Mouse (Mus musculus): ENCODE data around the gene H2-Eb1.
"Not testable (repeated sequence)": the region's sequence is repeated elsewhere in the genome, so short reads cannot be mapped to it uniquely, and the experiment has no call there.

H2-Eb1 gene

DNA sequence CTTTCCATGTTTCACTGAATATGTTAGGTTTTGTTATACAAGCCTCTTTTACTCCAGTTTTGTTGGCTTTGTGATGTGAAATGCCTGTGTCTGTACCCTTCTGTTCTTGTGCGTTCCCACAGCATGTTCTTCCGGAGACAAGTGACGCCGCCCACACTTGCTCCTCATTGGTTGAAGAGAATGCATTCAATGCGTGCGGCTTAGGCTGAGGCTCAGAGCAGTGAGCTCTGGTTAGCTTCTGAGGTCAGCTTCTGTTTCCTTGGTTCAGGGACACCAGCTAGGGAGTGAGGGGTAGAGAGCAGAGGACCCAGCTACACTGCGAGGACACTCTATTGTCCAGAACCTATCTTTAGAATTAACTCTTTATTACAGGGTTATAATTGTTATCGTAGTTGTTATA is 14.1 kb upstream of the H2-Eb1 start:
- peak; percentile 70 for DNase-seq (ENCODE audit: low spot score)

DNA sequence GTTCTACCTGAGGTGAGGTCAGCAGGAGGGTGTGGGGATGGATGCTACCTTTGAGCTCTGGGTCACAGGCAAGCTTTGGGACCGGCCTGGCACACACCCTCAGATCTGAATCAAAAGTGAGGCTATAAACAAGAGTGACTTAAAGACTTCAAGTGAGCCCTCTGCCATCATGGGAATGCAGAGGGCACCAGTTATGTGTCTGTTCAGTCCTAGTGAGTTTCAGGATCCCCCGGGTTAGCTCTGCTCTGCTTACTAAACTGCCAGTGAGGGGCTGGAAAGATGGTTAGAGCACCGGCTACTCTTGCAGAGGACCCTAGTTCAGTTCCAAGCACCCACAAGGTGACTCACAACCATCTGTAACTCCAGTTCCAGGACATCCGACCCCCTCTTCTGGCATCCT is 13.1 kb upstream of the H2-Eb1 start:
- no peak for DNase-seq (ENCODE audit: low spot score)

DNA sequence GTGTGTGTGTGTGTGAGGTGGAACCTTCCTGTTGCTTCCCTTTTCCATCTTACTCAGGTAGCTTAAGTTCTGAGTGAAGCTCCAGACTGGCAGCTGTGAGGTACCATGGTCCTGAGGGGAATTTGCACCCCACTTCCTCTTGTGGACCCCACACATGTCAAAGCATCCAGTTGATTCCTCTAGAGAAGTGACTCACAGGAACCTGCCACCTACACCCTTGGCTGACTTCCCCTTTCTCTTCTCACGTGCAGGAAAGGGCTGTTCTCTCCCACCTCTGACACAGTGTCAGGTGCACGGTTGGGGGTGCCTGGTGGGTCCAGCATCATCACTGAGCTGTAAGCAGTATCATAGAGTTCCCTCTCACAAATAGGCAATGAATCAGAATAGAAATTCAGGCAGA is 12.1 kb upstream of the H2-Eb1 start:
- no peak for DNase-seq (ENCODE audit: low spot score)

DNA sequence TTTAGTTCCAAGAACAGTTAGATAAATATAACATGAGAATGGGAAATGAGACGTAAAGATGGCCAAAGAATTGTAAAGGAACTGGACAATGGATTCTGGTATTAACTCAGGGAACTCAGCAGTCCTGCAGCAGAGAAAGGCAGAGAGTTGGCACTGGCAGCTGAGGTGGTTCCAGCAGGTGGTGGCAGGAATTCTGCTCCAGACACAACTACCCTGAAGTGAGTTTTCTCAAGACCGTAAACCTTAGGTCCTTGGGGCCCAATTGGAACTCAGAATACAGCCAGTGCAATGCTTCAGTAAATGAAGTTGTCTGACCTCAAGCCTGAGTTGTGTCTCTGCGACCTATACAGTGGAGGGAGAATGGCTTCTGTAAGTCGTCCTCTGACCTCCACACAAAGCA is 11.4 kb upstream of the H2-Eb1 start:
- no peak for DNase-seq (ENCODE audit: low spot score)

DNA sequence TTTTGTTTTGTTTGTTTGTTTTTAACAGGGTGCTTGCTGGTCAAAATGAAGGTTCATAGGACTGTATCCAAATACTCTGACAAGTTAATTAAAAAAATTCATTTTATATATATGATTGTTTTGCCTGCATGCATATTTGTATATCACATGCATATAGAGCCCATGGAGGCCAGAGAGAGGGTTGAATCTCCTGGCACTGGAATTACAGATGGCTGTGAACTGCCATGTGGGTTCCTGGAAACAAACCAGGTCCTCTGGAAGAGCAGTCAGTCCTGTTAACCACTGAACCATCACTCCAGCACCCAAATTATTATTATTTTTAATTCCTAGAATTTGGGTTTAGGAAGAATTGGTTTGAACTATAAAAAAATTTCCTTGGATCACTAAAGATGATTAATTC is 10.4 kb upstream of the H2-Eb1 start:
- no peak for DNase-seq (ENCODE audit: low spot score)

DNA sequence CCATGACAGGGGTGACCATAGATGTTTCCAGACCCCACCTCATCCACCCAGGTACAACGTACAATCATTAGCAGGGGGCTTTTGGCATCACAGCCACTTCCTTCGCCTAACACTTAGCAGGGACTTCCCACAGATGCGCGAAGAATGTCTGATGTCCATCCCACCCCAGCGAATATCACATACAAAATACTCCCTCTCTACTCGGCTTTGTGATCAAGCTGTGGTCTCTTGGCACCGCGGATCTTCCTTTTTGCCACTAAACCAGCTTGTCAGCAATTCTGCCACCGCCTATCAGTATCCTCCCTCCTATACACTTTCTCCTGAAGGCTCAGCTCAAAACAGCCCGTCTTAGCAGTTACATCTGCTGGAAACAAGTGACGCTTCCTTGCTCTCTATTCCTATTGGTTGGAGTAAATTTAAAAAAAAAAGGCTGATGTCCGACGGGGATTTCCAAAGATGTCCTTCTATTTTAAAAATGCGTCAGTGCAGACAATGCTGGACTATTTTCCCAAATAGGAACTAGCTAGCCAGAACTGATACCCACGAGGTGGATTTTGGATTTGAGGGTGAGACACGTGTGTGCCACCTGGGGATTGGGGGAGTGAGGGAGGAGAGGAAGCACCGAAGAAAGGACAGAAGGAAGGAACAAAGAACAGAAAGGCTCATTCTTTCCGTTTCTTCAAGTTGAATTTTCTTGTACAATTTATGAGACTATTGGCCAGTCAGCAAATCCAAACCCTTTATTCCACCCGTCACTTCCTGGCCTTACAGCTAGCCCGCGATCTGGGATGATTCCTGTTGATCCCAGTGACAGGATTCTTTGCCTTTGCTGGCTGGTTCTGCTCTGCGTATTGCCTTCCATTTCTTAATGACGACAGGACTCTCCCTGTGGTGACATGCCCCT is 9.5 kb upstream of the H2-Eb1 start:
- DNase-seq (ENCODE audit: low spot score), result peak; percentile 52

DNA sequence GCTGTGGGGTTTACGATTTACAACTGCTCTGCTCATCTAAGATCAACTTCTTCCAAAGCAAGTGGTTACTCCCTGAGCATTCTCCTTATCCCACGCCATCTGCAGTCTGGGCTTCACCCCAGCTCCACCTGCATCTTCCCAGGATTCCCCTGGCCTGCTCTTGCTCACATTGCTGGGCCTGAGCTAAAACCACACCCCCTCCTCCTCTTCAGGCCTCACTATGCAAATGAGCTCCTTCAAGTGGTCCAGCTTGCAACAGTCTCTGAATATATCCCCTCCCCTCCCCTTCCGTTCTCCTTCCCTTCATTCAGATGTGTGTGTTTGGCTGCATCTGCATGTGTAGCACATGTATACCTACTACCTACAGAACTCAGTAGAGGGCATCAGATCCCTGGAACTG is 6.3 kb upstream of the H2-Eb1 start:
- DNase-seq (ENCODE audit: low spot score), result no peak

DNA sequence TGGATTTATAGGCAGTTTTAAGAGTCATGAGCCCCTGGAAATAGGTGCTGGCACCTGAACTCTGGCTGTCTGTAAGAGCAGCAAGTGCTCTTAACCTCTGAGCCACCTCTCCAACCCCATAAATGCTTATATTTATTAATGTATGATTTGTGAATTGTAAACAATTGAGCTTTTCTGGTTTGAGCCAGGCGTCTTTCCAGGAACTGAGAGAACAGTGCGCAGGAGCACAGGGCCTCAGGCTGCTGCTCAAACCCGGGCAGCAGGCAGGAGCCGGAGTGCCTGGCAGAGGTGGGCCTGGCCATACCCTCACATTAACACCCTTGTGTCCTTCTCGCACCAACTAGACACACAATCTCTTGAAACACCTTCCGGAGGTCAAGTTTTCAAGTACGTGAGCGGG is 5.6 kb upstream of the H2-Eb1 start:
- no peak for DNase-seq (ENCODE audit: low spot score)

DNA sequence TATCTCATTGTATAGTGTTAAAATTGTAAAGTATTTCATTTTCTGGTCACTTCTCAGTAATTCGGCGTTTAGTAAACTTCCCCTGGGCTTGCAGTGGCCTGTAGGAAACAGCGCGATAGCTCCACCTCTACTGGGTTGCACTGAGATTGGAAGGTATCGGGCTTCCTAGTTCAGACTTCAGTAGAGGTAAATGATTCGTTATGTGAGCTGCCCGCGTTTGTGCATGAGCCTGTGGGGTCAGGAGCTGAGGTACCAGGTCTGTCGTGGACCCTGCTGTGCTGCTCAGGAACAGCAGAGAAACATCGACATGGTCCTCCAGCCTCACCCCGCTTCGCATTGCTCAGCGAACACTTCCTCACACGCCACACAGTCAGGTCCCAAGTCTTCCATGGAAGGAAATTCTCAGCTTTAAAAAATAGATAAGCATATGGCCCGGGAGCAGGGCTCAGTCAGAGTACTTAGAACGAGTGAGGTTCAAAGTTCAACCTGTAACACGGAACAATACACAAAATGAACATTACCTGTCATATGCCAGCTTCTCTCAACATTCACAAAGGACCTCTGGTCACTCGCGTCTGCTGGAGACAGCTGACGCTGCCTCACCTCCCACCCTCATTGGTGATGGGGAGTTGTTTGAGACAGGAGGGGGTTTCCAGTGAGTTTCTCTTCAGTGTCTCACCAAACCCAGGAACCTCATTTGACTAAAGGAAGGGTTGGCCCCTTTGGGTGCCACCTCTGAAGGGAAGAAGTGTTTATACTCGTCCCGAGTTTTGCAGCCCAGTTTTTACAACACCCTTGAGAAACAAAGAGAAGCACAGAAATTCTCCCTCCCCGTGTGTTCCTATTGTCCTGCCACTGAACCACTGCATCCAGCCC is 4.7 kb upstream of the H2-Eb1 start:
- DNase-seq (ENCODE audit: low spot score), result no peak

DNA sequence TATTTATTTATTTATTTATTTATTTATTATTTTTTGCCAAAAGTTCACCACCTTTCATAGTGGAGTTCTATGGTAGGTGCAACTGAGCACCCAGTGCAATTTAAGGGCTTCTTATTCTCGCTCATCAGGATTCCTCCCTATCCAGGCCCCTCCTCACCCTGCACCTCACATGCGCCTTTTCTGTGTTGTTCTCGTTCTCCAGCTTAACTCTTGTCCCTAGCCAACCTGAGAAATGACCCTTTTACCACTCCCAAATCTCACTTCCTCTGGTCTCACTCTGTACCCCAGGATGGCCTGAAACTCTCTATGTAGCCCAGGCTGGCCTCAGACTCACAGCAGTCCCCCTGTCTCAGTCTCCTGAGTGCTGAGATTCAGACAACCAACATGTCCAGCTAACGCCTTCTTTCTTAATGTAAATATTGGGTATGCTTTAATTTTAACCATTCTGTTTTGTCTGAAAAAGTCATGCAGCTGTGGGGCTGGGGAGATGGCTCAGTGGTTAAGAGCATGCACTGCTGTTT is 3.9 kb upstream of the H2-Eb1 start:
- no peak for DNase-seq (ENCODE audit: low spot score)

DNA sequence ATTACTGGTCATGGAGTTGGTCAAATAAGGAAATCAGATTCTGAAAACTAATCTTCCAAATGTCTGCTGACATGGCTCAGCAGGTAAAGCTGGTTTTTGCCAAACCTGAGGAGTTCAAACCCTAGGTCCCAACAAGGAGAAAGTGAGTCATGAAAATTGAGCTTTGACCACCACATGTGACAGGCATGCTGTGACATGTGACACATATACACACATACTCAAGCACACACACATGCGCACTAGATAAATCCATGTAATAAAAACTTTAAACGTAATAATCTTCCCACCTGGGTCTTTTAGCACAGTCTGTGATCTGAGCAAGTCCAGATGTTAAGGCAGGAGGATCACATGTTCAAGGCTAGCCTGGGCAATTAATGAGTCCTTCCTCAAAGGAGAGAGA is 1.9 kb upstream of the H2-Eb1 start:
- DNase-seq (ENCODE audit: low spot score), result no peak

DNA sequence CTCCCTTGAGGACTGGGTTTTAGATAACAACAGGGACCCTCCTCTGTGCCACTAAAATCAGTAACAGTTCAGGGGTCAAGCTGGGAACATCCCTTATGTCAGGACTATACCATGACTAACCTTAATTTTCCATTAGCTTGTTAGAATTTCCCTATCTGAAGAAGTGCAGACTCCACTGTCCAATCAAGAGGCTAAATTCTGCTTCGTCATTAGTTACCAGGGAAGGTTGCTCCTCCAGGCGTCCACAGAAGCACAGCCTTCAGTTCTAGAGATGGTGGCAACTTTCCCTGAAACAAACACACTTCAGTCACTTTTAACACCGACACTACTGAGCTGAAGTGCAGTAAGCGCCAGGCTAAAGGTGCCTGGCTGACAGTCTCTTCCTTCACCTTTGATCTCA is 916 bp upstream of the H2-Eb1 start:
- DNase-seq (ENCODE audit: low spot score), result peak; percentile 73

DNA sequence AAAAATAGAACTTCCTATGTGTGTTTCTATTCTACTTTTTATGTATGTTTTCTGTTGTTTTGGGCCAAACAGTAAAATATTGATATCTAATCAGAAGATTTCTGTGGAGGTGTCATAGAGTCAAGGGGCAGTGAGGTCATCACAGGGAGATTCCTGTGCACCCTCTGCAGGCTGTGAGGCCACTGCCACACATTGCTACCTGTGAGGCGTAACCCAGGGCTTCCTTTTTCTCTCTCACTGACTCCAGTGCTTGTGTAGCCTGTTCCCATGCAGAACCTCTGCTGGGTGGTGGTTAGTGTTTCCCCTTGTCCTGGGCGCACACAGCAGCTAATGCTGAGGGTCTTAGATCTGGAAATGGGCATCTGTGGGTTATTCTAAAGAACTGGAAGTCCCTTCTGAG is 740 bp downstream of the H2-Eb1 start:
- DNase-seq (ENCODE audit: low spot score), result no peak

DNA sequence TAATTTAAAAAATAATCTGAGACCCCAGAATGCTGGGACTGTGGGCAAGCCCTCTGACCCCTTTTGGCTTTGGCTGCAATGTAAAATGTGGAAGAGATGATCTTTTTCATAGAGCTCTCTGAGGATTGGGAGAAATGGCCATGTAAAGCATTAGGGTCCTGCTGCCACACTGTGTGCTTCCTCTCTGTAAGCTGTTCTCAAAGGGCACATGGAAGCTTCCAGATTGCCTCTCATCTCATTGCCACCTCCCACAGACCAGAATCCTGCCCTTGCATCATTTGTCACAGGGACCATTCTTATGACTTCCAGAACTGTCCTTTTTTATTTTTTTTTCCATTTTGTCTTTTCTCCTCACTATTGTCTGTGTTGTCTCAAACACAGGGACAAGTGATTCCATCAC is 1.5 kb downstream of the H2-Eb1 start:
- DNase-seq (ENCODE audit: low spot score), result no peak

DNA sequence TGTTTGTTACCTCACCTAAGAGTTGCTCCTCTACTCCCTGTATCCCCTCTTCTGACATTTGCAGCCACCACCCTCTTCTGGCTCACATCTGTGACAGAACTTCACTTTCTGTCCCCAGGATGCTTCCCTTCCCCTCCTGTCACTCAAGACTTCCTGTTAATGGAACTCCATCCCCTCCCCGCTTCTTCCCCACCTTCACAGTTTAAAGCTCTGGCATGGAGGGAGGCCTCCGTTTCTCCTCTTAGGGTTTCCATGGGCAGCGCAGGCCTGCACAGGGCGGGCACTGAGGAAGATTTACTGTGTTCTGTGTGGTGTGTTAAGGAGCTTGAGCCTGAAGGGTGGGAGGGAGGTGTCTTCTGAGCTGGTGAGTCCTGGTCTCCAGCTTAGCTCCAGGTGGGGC is 2.5 kb downstream of the H2-Eb1 start:
- DNase-seq (ENCODE audit: low spot score), result no peak

DNA sequence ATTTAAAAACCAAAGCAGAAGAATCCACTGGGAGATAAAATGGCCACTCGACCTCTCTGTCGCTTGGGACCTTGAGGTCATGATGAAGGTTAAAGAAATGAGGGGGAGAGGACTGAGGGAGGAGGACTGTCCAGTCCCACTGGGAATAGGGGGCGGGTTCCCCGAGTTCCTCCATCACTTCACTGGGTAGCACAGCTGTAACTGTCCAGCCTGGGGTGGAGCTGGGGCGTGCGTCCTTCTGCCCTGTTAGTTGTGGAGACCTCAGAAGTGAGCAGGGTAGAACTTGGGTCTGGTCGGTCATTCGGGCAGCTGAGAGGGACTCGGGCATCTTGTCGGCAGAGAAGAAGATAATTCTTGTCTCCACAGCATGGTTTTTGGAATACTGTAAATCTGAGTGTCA is 3.6 kb downstream of the H2-Eb1 start:
- DNase-seq (ENCODE audit: low spot score), result no peak

DNA sequence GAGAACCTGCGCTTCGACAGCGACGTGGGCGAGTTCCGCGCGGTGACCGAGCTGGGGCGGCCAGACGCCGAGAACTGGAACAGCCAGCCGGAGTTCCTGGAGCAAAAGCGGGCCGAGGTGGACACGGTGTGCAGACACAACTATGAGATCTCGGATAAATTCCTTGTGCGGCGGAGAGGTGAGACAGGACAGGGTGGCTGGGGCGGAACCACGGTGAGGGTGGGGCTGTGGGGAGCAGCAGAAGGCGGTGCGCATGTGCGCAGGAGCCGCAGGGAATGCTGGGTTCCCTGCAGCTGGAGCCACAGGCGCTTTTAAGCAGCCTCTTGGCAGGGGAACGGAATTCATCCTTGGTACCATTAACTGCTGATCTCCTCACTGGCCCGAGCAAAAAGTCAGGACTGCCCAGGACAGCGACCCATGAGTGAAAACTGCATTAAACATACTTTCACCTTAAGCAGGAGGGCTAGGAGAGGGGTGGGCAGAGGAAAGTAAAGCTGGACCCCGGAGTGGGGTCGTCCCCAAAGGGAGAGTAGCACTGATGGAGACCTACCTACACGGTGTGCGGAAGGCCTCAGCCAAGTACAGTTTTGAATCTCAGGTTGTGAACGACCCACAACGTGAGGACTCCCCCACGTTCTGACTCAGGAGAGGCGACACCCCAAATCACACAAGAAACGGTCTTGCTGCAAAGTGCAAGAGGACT is 4.2 kb downstream of the H2-Eb1 start:
- DNase-seq (ENCODE audit: low spot score), result peak; percentile 44

DNA sequence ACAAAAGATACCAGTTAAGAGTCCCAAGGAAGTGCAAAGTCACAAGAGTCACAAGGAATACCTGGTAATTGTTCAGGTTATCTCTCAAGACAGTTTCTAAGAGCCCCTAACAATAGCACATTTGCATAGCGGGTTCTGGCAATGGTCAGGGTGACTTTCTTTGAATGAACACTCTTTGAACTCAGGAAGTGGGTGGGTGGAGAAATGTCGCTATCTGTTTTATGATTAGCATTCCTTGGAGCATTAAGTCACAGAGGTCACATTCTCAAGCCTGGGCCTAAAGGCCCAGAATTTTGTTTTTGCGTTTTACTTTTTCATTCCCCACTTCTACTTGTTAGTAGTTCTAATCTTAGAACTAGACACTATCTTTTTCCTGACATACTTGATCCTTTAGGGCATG is 4.9 kb downstream of the H2-Eb1 start:
- not testable (repeated sequence) for DNase-seq (ENCODE audit: low spot score)

DNA sequence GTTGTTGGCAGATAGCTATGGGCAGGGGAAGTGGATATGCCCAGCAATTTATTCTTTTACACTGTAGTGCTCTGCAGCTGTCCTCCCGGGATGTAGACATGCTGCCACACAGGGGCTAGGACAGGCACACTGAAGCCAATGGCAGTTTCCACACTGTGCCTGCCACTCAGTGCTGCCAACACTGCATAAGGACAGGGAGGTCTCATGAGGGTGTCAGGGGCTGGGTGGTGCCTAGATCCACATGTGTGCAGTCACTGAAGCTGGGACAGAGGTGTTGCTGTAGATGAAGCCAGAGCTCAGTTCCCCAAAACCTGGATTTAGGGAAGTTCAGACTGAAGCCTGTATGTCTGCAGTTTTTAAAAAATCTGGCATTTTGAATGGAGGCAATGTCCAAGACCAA is 6.5 kb downstream of the H2-Eb1 start:
- no peak for DNase-seq (ENCODE audit: low spot score)

DNA sequence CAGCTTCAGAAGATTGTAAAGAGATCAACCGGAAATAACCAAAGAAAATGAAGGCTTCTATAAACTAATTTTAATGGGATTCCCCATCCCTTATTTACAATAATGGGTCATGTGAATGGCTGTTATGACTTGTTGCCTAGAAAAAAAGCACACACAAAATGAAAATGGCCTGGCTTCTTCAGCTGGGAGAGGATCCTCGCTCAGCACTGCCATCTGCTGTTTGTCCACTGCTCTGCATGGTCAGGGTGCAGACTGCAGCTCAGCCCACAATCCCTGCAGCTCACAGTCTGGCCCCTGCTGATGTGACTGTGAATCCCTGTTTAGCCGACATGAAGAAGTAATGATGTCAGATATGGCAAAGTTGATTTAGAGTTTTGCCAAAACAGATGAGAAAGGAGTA is 7.7 kb downstream of the H2-Eb1 start:
- DNase-seq (ENCODE audit: low spot score), result peak; percentile 74

DNA sequence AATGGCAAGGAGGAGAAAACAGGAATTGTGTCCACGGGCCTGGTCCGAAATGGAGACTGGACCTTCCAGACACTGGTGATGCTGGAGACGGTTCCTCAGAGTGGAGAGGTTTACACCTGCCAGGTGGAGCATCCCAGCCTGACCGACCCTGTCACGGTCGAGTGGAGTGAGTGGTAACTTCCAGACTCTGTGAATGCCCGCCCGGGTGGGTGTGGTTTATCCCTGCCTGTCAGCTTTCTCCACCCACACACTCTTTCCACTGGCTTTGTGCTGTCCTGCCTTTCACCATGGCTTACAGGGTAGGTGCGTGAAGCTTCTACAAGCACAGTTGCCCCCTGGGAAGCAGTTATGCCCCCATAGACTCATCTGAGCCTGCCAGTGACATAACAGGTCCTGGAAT is 8.6 kb downstream of the H2-Eb1 start:
- DNase-seq (ENCODE audit: low spot score), result no peak

DNA sequence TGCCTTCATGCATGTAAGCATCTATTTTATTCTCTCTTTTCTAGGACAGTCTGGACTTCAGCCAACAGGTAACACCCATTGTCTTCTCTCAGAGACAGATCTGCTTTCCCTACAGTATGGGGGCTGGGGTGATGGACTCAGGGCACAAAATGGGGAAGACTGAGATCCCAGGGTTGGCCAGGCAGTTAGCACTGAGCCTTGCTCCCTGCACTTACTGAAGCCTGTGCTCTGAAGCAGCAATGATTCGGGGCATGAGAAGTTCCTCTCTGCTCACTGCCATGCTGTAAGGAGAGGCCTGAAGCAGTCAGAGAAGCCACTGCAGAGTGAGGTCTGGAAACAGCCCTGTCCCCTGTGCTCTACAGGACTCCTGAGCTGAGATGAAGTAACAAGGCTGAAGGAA is 9.8 kb downstream of the H2-Eb1 start:
- no peak for DNase-seq (ENCODE audit: low spot score)
